Mouse (Mus musculus): ENCODE measurements at regions not wholly inside any gene's neighbourhood (a gene's known extent, or its start where the extent isn't known, plus 50 kb on each side); places are given as distances from the start of the nearest gene placed in this dataset.

DNA sequence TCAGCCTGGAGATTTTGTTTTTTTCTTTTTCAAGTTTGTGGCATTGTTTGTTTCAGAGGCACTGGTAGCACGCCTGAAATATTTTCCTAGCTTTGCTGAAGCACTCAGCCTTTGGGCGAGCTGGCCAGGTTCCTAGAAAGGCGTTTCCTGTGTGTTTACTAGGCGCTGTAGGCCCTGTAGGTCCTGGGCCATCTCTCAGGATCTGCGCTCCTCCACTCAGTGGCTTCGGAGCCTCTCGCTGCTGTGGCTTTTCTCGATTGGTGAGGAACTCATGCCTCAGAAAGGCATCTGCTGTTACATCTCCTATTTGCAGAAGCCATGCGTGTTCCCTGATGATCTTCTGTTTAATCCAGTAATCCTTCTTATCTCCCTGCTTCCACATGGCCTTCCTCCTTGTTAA lies 188.0 kb upstream of the Plcz1 start:
- Histone ChIP-seq H3K4me3 (ENCODE audit: low read depth, low read length) (no peak overlapping the region), H3K27ac (ENCODE audit: low read depth, low read length) (no peak overlapping the region), H3K9ac (ENCODE audit: low read length) (no peak overlapping the region), H3K4me1 (replicated peaks; ENCODE audit: control insufficient read depth, insufficient read depth, low read length) (no peaks in the 10 kb centered on the region), H3K36me3 (ENCODE audit: control insufficient read depth, insufficient read depth, low read length) (no peaks in the 10 kb centered on the region), H3K9me3 (ENCODE audit: control insufficient read depth, low read length) (no peaks in the 10 kb centered on the region), H3K4me2 (ENCODE audit: low read depth, low read length, severe bottlenecking) (no peak overlapping the region), H3K27me3 (ENCODE audit: control insufficient read depth, insufficient read depth, low read length) (no peaks in the 10 kb centered on the region)
- ATAC-seq (replicated peaks; ENCODE audit: low FRiP score) (no peak), DNase-seq (ENCODE audit: low spot score) (no peak)
- WGBS: 80% methylated on average over 9 of the region's 9 CpGs

DNA sequence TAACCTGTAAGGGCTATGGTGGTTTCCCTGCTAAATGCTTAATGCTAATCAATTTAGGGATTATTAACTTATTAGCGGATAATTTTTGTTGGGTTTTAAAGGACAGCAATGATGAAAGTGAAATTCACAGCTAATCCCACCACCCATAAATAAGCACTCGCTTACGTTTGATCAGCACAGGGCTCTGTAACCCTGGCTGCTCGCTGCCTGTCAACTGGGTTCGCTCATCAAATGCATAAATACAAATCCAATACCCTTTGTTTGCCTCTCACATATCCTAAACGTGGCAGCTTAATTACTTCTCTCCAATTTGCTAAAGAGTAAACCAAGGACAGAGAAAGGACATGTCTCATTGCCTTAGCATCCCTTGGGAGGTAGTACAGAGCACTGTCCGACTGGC lies 187.5 kb upstream of the Plcz1 start:
- Histone ChIP-seq H3K36me3 (ENCODE audit: control insufficient read depth, insufficient read depth, low read length) (no peaks in the 10 kb centered on the region), H3K4me2 (ENCODE audit: low read depth, low read length, severe bottlenecking) (no peak overlapping the region), H3K4me1 (replicated peaks; ENCODE audit: control insufficient read depth, insufficient read depth, low read length) (no peaks in the 10 kb centered on the region), H3K9me3 (ENCODE audit: control insufficient read depth, low read length) (no peaks in the 10 kb centered on the region), H3K27me3 (ENCODE audit: control insufficient read depth, insufficient read depth, low read length) (no peaks in the 10 kb centered on the region), H3K27ac (ENCODE audit: low read depth, low read length) (no peak overlapping the region), H3K4me3 (ENCODE audit: low read depth, low read length) (no peak overlapping the region), H3K9ac (ENCODE audit: low read length) (no peak overlapping the region)
- WGBS: 68% methylated on average over 7 of the region's 7 CpGs
- DNase-seq (ENCODE audit: low spot score) (no peak), ATAC-seq (replicated peaks; ENCODE audit: low FRiP score) (no peak)

DNA sequence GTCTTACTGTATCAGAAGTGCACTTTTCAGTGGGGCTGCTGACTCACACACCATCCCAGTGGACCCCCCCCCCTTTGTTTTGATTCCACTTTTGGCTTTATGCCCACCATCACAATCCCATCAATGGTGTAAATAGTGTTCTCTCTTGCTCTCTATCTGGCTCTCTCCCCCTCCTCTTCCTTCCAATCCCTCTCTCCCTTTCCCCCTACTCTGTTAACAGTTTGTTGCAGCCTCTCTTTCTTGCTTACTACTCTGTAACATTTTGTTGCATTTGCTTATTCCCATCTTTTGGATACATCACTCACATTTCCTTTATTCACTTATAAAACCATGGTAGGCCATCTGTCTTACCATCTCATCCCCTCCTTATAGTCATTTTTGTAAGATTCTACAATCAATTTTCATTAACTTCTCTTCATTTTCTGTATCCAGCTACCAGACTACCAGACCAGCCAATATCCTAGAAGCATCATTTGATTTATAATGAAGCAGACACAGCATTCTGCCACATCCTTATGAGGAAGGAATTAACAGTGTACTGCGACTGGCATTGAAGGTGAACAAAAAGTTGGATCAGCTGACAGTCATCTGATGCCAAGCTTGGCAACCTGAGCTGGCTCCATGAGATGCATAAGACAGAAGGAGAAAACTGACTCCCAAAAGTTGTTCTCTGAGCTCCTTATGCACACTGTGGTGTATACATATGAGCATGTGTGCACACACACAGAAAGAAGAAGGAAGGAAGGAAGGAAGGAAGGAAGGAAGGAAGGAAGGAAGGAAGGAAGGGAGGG lies 181.5 kb upstream of the Plcz1 start:
- no peaks in the 10 kb centered on the region for H3K36me3 ChIP-seq (ENCODE audit: control insufficient read depth, insufficient read depth, low read length)
- WGBS: 85% methylated on average over 1 of the region's 1 CpGs
- no peak overlapping the region for H3K27ac ChIP-seq (ENCODE audit: low read depth, low read length)
- no peak overlapping the region for H3K9ac ChIP-seq (ENCODE audit: low read length)
- ATAC-seq (replicated peaks; ENCODE audit: low FRiP score) (no peak), DNase-seq (ENCODE audit: low spot score) (no peak)
- no peaks in the 10 kb centered on the region for H3K4me1 ChIP-seq (replicated peaks; ENCODE audit: control insufficient read depth, insufficient read depth, low read length)
- H3K27me3 ChIP-seq (ENCODE audit: control insufficient read depth, insufficient read depth, low read length): no peaks in the 10 kb centered on the region
- no peak overlapping the region for H3K4me3 ChIP-seq (ENCODE audit: low read depth, low read length)
- H3K9me3 ChIP-seq (ENCODE audit: control insufficient read depth, low read length): no peaks in the 10 kb centered on the region
- H3K4me2 ChIP-seq (ENCODE audit: low read depth, low read length, severe bottlenecking): no peak overlapping the region

DNA sequence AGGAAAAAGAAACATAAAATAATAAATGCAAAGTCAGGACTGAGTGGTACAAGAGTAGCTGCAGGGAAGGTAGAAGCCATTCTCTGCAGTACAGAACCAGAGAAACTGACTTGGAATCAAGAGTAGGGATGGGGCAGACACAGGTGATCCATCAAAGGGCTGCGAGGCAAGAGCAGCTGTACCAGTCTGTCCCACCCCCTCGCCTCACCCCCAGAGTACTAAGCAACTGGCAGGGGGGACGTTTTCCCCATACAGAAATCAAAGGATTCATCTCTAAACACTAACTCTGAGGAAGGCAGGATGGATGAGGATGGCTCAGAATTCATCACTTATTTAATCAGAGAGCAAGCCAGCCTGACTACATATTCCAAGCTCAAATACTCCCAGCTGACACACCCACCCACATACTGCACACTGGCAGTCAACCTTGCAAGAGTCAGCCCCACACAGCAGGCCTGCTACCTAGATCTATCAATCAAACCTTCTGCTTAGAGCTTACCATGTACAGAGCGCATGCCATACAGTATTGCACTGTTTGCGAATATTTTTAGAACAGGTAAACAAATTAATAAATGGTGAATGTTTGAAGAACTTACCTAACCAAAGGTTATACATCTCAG lies 180.5 kb upstream of the Plcz1 start:
- WGBS: 79% methylated on average over 5 of the region's 5 CpGs
- no peak for DNase-seq (ENCODE audit: low spot score)
- no peaks in the 10 kb centered on the region for H3K27me3 ChIP-seq (ENCODE audit: control insufficient read depth, insufficient read depth, low read length)
- H3K27ac ChIP-seq (ENCODE audit: low read depth, low read length): no peak overlapping the region
- no peak overlapping the region for H3K4me2 ChIP-seq (ENCODE audit: low read depth, low read length, severe bottlenecking)
- H3K36me3 ChIP-seq (ENCODE audit: control insufficient read depth, insufficient read depth, low read length): no peaks in the 10 kb centered on the region
- ATAC-seq (replicated peaks; ENCODE audit: low FRiP score): 0 out of 2 replicates have a peak, but pooled peaks have one; percentile 33
- H3K4me3 ChIP-seq (ENCODE audit: low read depth, low read length): no peak overlapping the region
- H3K9me3 ChIP-seq (ENCODE audit: control insufficient read depth, low read length): no peaks in the 10 kb centered on the region
- no peak overlapping the region for H3K9ac ChIP-seq (ENCODE audit: low read length)
- H3K4me1 ChIP-seq (replicated peaks; ENCODE audit: control insufficient read depth, insufficient read depth, low read length): no peaks in the 10 kb centered on the region

DNA sequence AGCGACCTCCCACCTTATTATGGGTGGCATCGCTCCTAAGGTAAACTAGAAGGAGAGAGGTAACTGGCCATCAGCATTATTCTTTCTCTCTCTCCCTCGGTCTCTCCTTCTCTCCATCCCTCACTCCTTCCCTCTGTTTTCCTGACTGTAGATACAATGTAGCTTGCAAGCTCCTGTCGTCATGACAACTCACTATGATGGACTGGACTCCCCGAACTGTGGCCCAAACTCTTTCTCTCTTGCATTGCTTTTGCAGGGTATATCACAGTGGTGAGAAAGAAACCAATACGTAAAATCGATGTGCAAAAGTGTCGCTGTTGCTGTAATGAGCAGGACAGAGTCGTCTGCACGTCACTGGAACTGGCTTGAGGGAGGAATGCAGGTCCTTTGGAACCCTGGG lies 177.5 kb upstream of the Plcz1 start:
- H3K4me2 ChIP-seq (ENCODE audit: low read depth, low read length, severe bottlenecking): no peak overlapping the region
- H3K4me1 ChIP-seq (replicated peaks; ENCODE audit: control insufficient read depth, insufficient read depth, low read length): no peaks in the 10 kb centered on the region
- no peak overlapping the region for H3K9ac ChIP-seq (ENCODE audit: low read length)
- no peaks in the 10 kb centered on the region for H3K36me3 ChIP-seq (ENCODE audit: control insufficient read depth, insufficient read depth, low read length)
- H3K4me3 ChIP-seq (ENCODE audit: low read depth, low read length): no peak overlapping the region
- H3K27ac ChIP-seq (ENCODE audit: low read depth, low read length): no peak overlapping the region
- 86% methylated on average over 10 of the region's 10 CpGs for WGBS
- H3K9me3 ChIP-seq (ENCODE audit: control insufficient read depth, low read length): no peaks in the 10 kb centered on the region
- H3K27me3 ChIP-seq (ENCODE audit: control insufficient read depth, insufficient read depth, low read length): no peaks in the 10 kb centered on the region
- ATAC-seq (replicated peaks; ENCODE audit: low FRiP score) (no peak), DNase-seq (ENCODE audit: low spot score) (no peak)

DNA sequence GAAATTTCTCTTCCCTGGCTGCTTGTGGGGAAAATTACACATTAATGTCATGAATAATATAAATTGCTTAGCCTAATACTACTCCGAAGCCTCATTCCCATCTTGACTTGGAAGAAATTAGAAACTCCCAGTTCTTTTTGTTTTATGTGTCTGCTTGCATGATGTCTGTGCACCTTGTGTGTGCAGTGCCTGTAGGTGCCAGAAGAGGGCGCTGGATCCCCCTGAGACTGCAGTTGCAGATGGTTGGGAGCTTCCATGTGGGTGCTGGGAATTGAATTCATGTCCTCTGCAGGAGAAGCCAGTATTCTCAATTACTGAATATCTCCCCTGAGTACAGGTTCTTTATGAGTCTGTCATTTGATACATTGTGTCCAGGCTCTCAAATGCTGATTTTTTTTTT lies 171.1 kb upstream of the Plcz1 start:
- DNase-seq (ENCODE audit: low spot score): peak; percentile 50

DNA sequence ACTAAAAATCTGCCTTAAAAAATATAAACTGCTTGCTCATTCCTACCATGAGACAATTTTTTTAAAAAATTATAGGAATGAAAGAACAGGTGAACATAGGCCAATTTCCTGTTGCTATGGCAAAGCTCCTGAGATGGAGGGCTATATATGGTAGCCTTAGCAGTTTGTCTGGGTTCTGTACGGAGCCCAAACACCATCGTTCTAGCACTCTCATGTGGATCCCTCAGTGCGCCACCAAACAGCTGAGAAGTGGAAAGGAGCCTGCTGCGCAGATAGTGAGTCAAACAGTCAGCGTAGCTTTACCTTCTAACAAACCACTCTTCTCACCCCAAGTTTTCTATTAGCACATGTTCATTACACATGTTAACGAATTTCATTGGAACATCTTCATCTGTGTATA lies 168.9 kb upstream of the Plcz1 start:
- H3K9ac ChIP-seq (ENCODE audit: low read length): no peak overlapping the region
- no peaks in the 10 kb centered on the region for H3K27me3 ChIP-seq (ENCODE audit: control insufficient read depth, insufficient read depth, low read length)
- H3K27ac ChIP-seq (ENCODE audit: low read depth, low read length): no peak overlapping the region
- no peak for ATAC-seq (replicated peaks; ENCODE audit: low FRiP score)
- H3K4me3 ChIP-seq (ENCODE audit: low read depth, low read length): no peak overlapping the region
- no peaks in the 10 kb centered on the region for H3K9me3 ChIP-seq (ENCODE audit: control insufficient read depth, low read length)
- 93% methylated on average over 6 of the region's 6 CpGs for WGBS
- DNase-seq (ENCODE audit: low spot score): no peak
- H3K4me1 ChIP-seq (replicated peaks; ENCODE audit: control insufficient read depth, insufficient read depth, low read length): no peaks in the 10 kb centered on the region
- H3K4me2 ChIP-seq (ENCODE audit: low read depth, low read length, severe bottlenecking): no peak overlapping the region
- no peaks in the 10 kb centered on the region for H3K36me3 ChIP-seq (ENCODE audit: control insufficient read depth, insufficient read depth, low read length)

More for the DNA sequence above, 171.1 kb upstream of the Plcz1 start:
- H3K9me3 ChIP-seq (ENCODE audit: control insufficient read depth, low read length): no peaks in the 10 kb centered on the region
- no peaks in the 10 kb centered on the region for H3K27me3 ChIP-seq (ENCODE audit: control insufficient read depth, insufficient read depth, low read length)
- H3K4me2 ChIP-seq (ENCODE audit: low read depth, low read length, severe bottlenecking): no peak overlapping the region
- no peak for ATAC-seq (replicated peaks; ENCODE audit: low FRiP score)
- H3K4me3 ChIP-seq (ENCODE audit: low read depth, low read length): no peak overlapping the region
- no peaks in the 10 kb centered on the region for H3K36me3 ChIP-seq (ENCODE audit: control insufficient read depth, insufficient read depth, low read length)
- WGBS: 71% methylated on average over 2 of the region's 2 CpGs
- no peak overlapping the region for H3K27ac ChIP-seq (ENCODE audit: low read depth, low read length)
- no peaks in the 10 kb centered on the region for H3K4me1 ChIP-seq (replicated peaks; ENCODE audit: control insufficient read depth, insufficient read depth, low read length)
- H3K9ac ChIP-seq (ENCODE audit: low read length): no peak overlapping the region

DNA sequence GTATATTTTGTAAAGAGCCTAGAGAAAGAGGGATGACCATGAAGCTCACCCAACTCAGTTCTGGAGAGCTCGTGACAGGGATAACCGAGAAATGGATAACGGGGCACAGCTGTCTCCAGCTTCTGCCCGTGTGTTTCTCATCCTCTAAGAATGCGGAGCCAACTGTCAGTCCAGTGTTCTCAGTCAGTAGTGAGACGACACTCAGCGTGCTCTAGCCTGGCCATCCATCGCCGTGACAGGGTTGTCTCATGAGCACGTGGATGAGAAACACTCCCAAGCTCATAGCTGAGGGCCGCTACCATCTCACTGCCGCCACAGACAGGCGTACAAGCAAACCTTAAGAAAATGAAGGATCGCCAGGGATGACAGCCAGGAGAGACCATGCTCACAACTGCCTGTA lies 167.8 kb upstream of the Plcz1 start:
- ATAC-seq (replicated peaks; ENCODE audit: low FRiP score): no peak
- H3K9ac ChIP-seq (ENCODE audit: low read length): no peak overlapping the region
- DNase-seq (ENCODE audit: low spot score): no peak
- no peaks in the 10 kb centered on the region for H3K27me3 ChIP-seq (ENCODE audit: control insufficient read depth, insufficient read depth, low read length)
- H3K36me3 ChIP-seq (ENCODE audit: control insufficient read depth, insufficient read depth, low read length): no peaks in the 10 kb centered on the region
- H3K9me3 ChIP-seq (ENCODE audit: control insufficient read depth, low read length): no peaks in the 10 kb centered on the region
- no peak overlapping the region for H3K27ac ChIP-seq (ENCODE audit: low read depth, low read length)
- 84% methylated on average over 14 of the region's 14 CpGs for WGBS
- H3K4me2 ChIP-seq (ENCODE audit: low read depth, low read length, severe bottlenecking): no peak overlapping the region
- H3K4me3 ChIP-seq (ENCODE audit: low read depth, low read length): no peak overlapping the region
- H3K4me1 ChIP-seq (replicated peaks; ENCODE audit: control insufficient read depth, insufficient read depth, low read length): no peaks in the 10 kb centered on the region

DNA sequence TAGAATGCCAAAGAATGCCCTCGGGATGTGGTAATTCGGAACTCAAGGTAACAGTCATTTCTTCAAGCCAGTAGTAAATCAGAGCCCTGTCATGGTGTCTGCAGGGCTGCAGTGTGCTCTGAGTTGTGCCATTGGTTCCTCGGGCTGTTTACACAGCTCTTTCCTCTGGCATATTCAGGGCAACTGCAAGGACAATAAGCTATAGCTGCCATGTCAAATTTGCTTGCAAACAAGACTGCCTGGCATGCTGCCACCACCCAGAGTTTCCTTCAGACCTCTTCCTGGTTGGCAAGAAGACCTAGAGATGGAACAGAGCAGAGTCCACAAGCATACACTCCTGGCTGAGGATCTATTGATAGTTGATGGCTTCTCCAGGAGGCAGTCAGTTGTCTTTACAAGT lies 167.1 kb upstream of the Plcz1 start:
- Histone ChIP-seq H3K27me3 (ENCODE audit: control insufficient read depth, insufficient read depth, low read length) (no peaks in the 10 kb centered on the region), H3K9me3 (ENCODE audit: control insufficient read depth, low read length) (no peaks in the 10 kb centered on the region), H3K4me3 (ENCODE audit: low read depth, low read length) (no peak overlapping the region), H3K36me3 (ENCODE audit: control insufficient read depth, insufficient read depth, low read length) (no peaks in the 10 kb centered on the region), H3K9ac (ENCODE audit: low read length) (no peak overlapping the region), H3K4me2 (ENCODE audit: low read depth, low read length, severe bottlenecking) (no peak overlapping the region), H3K4me1 (replicated peaks; ENCODE audit: control insufficient read depth, insufficient read depth, low read length) (no peaks in the 10 kb centered on the region), H3K27ac (ENCODE audit: low read depth, low read length) (no peak overlapping the region)
- DNase-seq (ENCODE audit: low spot score) (no peak), ATAC-seq (replicated peaks; ENCODE audit: low FRiP score) (no peak)
- 97% methylated on average over 3 of the region's 3 CpGs for WGBS

Measured in forebrain, embryonic 11.5 days (tissue).